In the genomic region with DNA sequence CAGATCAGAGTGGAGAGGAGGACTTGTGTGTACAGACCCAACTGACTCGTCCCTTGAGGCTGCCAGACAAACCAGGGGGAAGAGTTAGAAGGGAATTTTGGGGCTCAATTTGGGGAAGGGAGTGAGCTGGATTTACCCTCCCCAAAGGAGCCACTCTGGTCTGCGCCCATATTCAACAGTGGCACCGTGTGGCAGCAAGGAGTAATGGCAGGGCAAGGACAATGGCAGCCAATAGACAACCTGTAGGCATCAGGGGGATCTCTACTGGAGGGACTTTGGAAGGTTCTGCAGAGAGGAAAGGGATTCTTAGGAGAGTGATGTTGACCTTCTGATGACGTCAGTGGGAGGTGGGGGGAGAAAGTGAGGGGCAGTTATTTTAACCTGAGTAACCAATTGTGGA, we compare ENCODE assay signal across 9 mouse cellular contexts.
DNase-seq lines count a peak whose midpoint lies in the region; ATAC-seq and TF ChIP-seq lines count a peak whose summit lies in the region.
"Had no signal": no experiment of that assay in that cellular context is flagged by ENCODE, and none has a peak within 500 bp of the region (broad histone marks: within the 10 kb centered on the region; RNA-seq: fewer than 3 reads in every experiment).

No protein-coding gene starts in this region.

- TF ChIP-seq EP300 in ES-Bruce4 (IDR thresholded peaks at IDR 0.05; ENCODE audit: insufficient read depth, low read depth, low read length), result no peak

- no peaks in the 10 kb centered on the region; the same call in 1 of the 2 replicates for H3K27me3 ChIP-seq in kidney, embryonic 15.5 days
- H3K27me3 ChIP-seq in ES-Bruce4 (ENCODE audit: control insufficient read depth, insufficient read depth, low read length, poor library complexity, severe bottlenecking), result no peaks in the 10 kb centered on the region; the same call in 1 of the 2 replicates
- no peaks in the 10 kb centered on the region for H3K27me3 ChIP-seq in kidney, postnatal 0 days (ENCODE audit: insufficient read depth, low read length)

- peak; percentile 55 for TF ChIP-seq CTCF in ES-Bruce4 (IDR thresholded peaks at IDR 0.05; ENCODE audit: low read depth, low read length)
- TF ChIP-seq CTCF in kidney, postnatal 0 days (IDR thresholded peaks at IDR 0.05; ENCODE audit: low read depth), result peak; percentile 80

- 18% methylated on average over 4 of the region's 4 CpGs for WGBS in kidney, embryonic 15.5 days
- 18% methylated on average over 4 of the region's 4 CpGs for WGBS in kidney, postnatal 0 days

- H3K36me3 ChIP-seq in kidney, embryonic 15.5 days, result no peaks in the 10 kb centered on the region
- H3K36me3 ChIP-seq in ES-Bruce4 (ENCODE audit: control insufficient read depth, insufficient read depth, low read length, poor library complexity, severe bottlenecking), result no peaks in the 10 kb centered on the region
- H3K36me3 ChIP-seq in kidney, postnatal 0 days (ENCODE audit: insufficient read depth, low read length), result no peaks in the 10 kb centered on the region

- no peak overlapping the region for H3K4me3 ChIP-seq in kidney, embryonic 15.5 days (replicated peaks)
- H3K4me3 ChIP-seq in ES-Bruce4 (ENCODE audit: low read depth, low read length), result no peak overlapping the region
- H3K4me3 ChIP-seq in kidney, postnatal 0 days (replicated peaks; ENCODE audit: low read depth, low read length), result no peak overlapping the region

- no peaks in the 10 kb centered on the region for H3K4me1 ChIP-seq in kidney, embryonic 15.5 days
- H3K4me1 ChIP-seq in ES-Bruce4 (ENCODE audit: control insufficient read depth, insufficient read depth, low read length), result no peaks in the 10 kb centered on the region
- H3K4me1 ChIP-seq in kidney, postnatal 0 days (replicated peaks; ENCODE audit: insufficient read depth, low read length), result no peaks in the 10 kb centered on the region

- H3K4me2 ChIP-seq in kidney, embryonic 15.5 days, result no peak overlapping the region
- H3K4me2 ChIP-seq in kidney, postnatal 0 days (ENCODE audit: low read length), result no peak overlapping the region

- no peak overlapping the region for H3K9ac ChIP-seq in kidney, embryonic 15.5 days
- no peak overlapping the region for H3K9ac ChIP-seq in ES-Bruce4 (ENCODE audit: low read depth, poor library complexity, severe bottlenecking)
- H3K9ac ChIP-seq in kidney, postnatal 0 days (ENCODE audit: low read depth, low read length), result no peak overlapping the region

- ATAC-seq in kidney, embryonic 15.5 days (replicated peaks; ENCODE audit: low FRiP score), result no peak
- ATAC-seq in kidney, postnatal 0 days (replicated peaks; ENCODE audit: low FRiP score, low read depth), result no peak

- DNase-seq in adrenal gland, adult 2 months, result peak; percentile 26
- no peak for DNase-seq in adrenal gland, postnatal 4 days (ENCODE audit: low spot score in 2 of 2)
- peak; percentile 6 for DNase-seq in kidney, adult 11 months
- DNase-seq in kidney, postnatal 0 days (ENCODE audit: low spot score), result peak; percentile 43
- DNase-seq in urinary bladder, postnatal 10 days (ENCODE audit: low spot score), result no peak
- no peak for DNase-seq in right cerebral cortex, postnatal 10 days (ENCODE audit: low spot score in 2 of 2)

- H3K27ac ChIP-seq in kidney, embryonic 15.5 days, result no peak overlapping the region
- no peak overlapping the region for H3K27ac ChIP-seq in ES-Bruce4 (ENCODE audit: insufficient read depth, low read length)
- no peak overlapping the region for H3K27ac ChIP-seq in kidney, postnatal 0 days
- H3K27ac ChIP-seq: macrophage had no signal

- no peaks in the 10 kb centered on the region for H3K9me3 ChIP-seq in kidney, embryonic 15.5 days (replicated peaks)
- no peaks in the 10 kb centered on the region for H3K9me3 ChIP-seq in ES-Bruce4 (replicated peaks; ENCODE audit: control insufficient read depth, insufficient read depth, low read length, poor library complexity, severe bottlenecking)
- no peaks in the 10 kb centered on the region for H3K9me3 ChIP-seq in kidney, postnatal 0 days (replicated peaks; ENCODE audit: low read length)

- TF ChIP-seq POLR2A in ES-Bruce4 (IDR thresholded peaks at IDR 0.05; ENCODE audit: insufficient read depth, low read length), result no peak

Comparison
In these comparisons a context has a peak if more than half of its experiments do, and no peak if none do; other contexts are left out.
1. DNase-seq: peak in adrenal gland, adult 2 months (single experiment), kidney, adult 11 months (single experiment) and kidney, postnatal 0 days (single experiment); none in adrenal gland, postnatal 4 days (0 of 2), urinary bladder, postnatal 10 days (single experiment) and right cerebral cortex, postnatal 10 days (0 of 2).